ENCODE assay signal across 8 mouse cellular contexts in the genomic region with DNA sequence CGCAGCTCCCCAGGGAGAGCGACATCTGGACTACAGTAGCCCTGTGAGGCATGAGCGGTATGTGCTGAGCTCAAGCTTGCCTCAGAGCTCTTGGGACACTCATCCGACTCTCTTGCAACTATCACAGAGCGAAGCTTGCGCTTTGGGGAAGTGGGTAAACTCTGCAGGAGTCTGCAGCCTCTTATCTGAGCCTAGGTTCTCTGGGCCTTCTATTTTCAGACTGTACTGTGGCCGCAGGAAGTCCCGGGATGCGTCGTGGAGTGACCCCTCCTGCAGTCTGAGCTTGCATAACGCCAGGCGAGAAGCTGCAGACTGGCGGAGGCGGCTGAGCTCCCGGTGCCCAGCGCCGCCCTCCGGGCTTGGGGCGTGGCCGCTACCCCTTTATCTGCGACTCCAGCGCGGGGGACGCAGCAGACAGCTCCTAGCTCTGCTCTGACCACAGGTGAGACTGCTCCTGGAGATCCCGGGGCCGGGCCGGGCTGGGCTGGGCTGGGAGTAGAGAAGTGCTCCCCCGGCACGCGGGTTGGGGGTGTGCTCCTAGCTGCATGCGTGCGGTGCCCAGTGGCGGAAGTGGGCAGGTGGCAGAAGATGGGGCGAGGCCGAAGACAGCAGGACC. TPM values are rescaled to one million over a fixed set of nuclear protein-coding genes. Genes with fewer than 3 reads are reported as not detected.
DNase-seq lines count a peak whose midpoint lies in the region; ATAC-seq and TF ChIP-seq lines count a peak whose summit lies in the region.

TSS of gene Paqr7 (plus strand) at position 103 of the 616 bp plus-strand sequence.

- peak; percentile 58 for ATAC-seq in forebrain, embryonic 11.5 days (replicated peaks; ENCODE audit: low FRiP score)
- ATAC-seq in heart, embryonic 14.5 days (ENCODE audit: insufficient number of reproducible peaks, insufficient read depth, low FRiP score, low read depth): peak; percentile 65
- peak; percentile 57 for ATAC-seq in kidney, postnatal 0 days (replicated peaks; ENCODE audit: low FRiP score, low read depth)
- ATAC-seq in liver, embryonic 12.5 days: peak; percentile 86
- ATAC-seq in monocyte, adult 5-6 weeks (replicated peaks; ENCODE audit: insufficient number of reproducible peaks, low FRiP score, low TSS enrichment, poor library complexity, severe bottlenecking): peak; percentile 59

- H3K36me3 ChIP-seq in forebrain, embryonic 11.5 days (ENCODE audit: control insufficient read depth, insufficient read depth, low read length): no peaks in the 10 kb centered on the region
- no peaks in the 10 kb centered on the region for H3K36me3 ChIP-seq in heart, embryonic 14.5 days (ENCODE audit: control insufficient read depth, insufficient read depth, low read length)
- no peaks in the 10 kb centered on the region for H3K36me3 ChIP-seq in kidney, postnatal 0 days (ENCODE audit: insufficient read depth, low read length)
- H3K36me3 ChIP-seq in liver, embryonic 12.5 days: no peaks in the 10 kb centered on the region

- DNase-seq in CD4-positive, CD25-positive, alpha-beta regulatory T cell, adult 2 months (ENCODE audit: low read depth, low spot score): peak; percentile 61
- DNase-seq in c-Kit-positive CD71-negative TER-119-negative erythroid progenitor cells, embryonic 14.5 days (ENCODE audit: low read depth): peak; percentile 67
- peak; percentile 79 for DNase-seq in forebrain, embryonic 11.5 days (ENCODE audit: low spot score)
- peak; percentile 51 for DNase-seq in kidney, postnatal 0 days (ENCODE audit: low spot score)
- DNase-seq in spleen, postnatal 36 days (ENCODE audit: low spot score in 2 of 2): peak; percentile 77 to 79

- 0 out of 2 replicates have a peak, but pooled peaks have one; percentile 15 for TF ChIP-seq CTCF in kidney, postnatal 0 days (IDR thresholded peaks at IDR 0.05; ENCODE audit: low read depth)

- 2% methylated on average over 35 of the region's 35 CpGs for WGBS in forebrain, embryonic 11.5 days
- 1% methylated on average over 35 of the region's 35 CpGs for WGBS in heart, embryonic 14.5 days
- WGBS in kidney, postnatal 0 days: 6% methylated on average over 35 of the region's 35 CpGs
- 2% methylated on average over 35 of the region's 35 CpGs for WGBS in liver, embryonic 12.5 days (ENCODE audit: insufficient replicate concordance)

- no peaks in the 10 kb centered on the region for H3K9me3 ChIP-seq in forebrain, embryonic 11.5 days (ENCODE audit: control insufficient read depth, low read length)
- no peaks in the 10 kb centered on the region for H3K9me3 ChIP-seq in heart, embryonic 14.5 days (ENCODE audit: control insufficient read depth, low read length)
- no peaks in the 10 kb centered on the region for H3K9me3 ChIP-seq in kidney, postnatal 0 days (replicated peaks; ENCODE audit: low read length)
- no peaks in the 10 kb centered on the region for H3K9me3 ChIP-seq in liver, embryonic 12.5 days (replicated peaks)

- peaks cover 6% of the 10 kb centered on the region; the same call in 1 of the 2 replicates for H3K4me1 ChIP-seq in forebrain, embryonic 11.5 days (replicated peaks; ENCODE audit: control insufficient read depth, insufficient read depth, low read length)
- peaks cover 38 to 44% of the 10 kb centered on the region in 2 experiments for H3K4me1 ChIP-seq in heart, embryonic 14.5 days (ENCODE audit: control insufficient read depth in 2 of 2, insufficient read depth in 2 of 2, low read length in 2 of 2)
- H3K4me1 ChIP-seq in kidney, postnatal 0 days (replicated peaks; ENCODE audit: insufficient read depth, low read length): peaks cover 15% of the 10 kb centered on the region; the same call in 1 of the 2 replicates
- H3K4me1 ChIP-seq in liver, embryonic 12.5 days: peaks cover 60% of the 10 kb centered on the region

- peak within 1 kb of the TSS; percentile 52 for H3K4me3 ChIP-seq in forebrain, embryonic 11.5 days (ENCODE audit: low read depth, low read length)
- H3K4me3 ChIP-seq in heart, embryonic 14.5 days (ENCODE audit: control insufficient read depth in 1 of 2, insufficient read depth in 1 of 2, low read depth in 1 of 2, low read length in 2 of 2): peak within 1 kb of the TSS; percentile 49 to 57
- H3K4me3 ChIP-seq in kidney, postnatal 0 days (replicated peaks; ENCODE audit: low read depth, low read length): peak within 1 kb of the TSS; percentile 40
- peak within 1 kb of the TSS; percentile 62 for H3K4me3 ChIP-seq in liver, embryonic 12.5 days

- peak within 1 kb of the TSS; percentile 97 for H3K4me2 ChIP-seq in forebrain, embryonic 11.5 days (ENCODE audit: low read depth, low read length, severe bottlenecking)
- H3K4me2 ChIP-seq in heart, embryonic 14.5 days (ENCODE audit: low read length): peak within 1 kb of the TSS; percentile 87
- peak within 1 kb of the TSS; percentile 91 for H3K4me2 ChIP-seq in kidney, postnatal 0 days (ENCODE audit: low read length)
- H3K4me2 ChIP-seq in liver, embryonic 12.5 days: peak within 1 kb of the TSS; percentile 96

- H3K9ac ChIP-seq in forebrain, embryonic 11.5 days (ENCODE audit: low read length): peak within 1 kb of the TSS; percentile 72
- H3K9ac ChIP-seq in heart, embryonic 14.5 days (ENCODE audit: low read length): peak within 1 kb of the TSS; percentile 76
- H3K9ac ChIP-seq in kidney, postnatal 0 days (ENCODE audit: low read depth, low read length): peak within 1 kb of the TSS; percentile 55
- H3K9ac ChIP-seq in liver, embryonic 12.5 days: peak within 1 kb of the TSS; percentile 74

- H3K27me3 ChIP-seq in forebrain, embryonic 11.5 days (ENCODE audit: control insufficient read depth, insufficient read depth, low read length): no peaks in the 10 kb centered on the region
- H3K27me3 ChIP-seq in heart, embryonic 14.5 days (ENCODE audit: control insufficient read depth, insufficient read depth, low read length): no peaks in the 10 kb centered on the region
- no peaks in the 10 kb centered on the region for H3K27me3 ChIP-seq in kidney, postnatal 0 days (ENCODE audit: insufficient read depth, low read length)
- peaks cover 4% of the 10 kb centered on the region; the same call in 1 of the 2 replicates for H3K27me3 ChIP-seq in liver, embryonic 12.5 days (replicated peaks)

- no peak within 1 kb of the TSS for H3K27ac ChIP-seq in forebrain, embryonic 11.5 days (ENCODE audit: low read depth, low read length)
- H3K27ac ChIP-seq in heart, embryonic 14.5 days (replicated peaks in 1 of 2; ENCODE audit: control insufficient read depth in 1 of 2, insufficient read depth in 1 of 2, low read depth in 2 of 2, low read length in 2 of 2): peak within 1 kb of the TSS; percentile 82 to 88
- H3K27ac ChIP-seq in kidney, postnatal 0 days: peak within 1 kb of the TSS; percentile 72
- peak within 1 kb of the TSS; percentile 79 for H3K27ac ChIP-seq in liver, embryonic 12.5 days

RNA-seq across cellular contexts. Expression of gene Paqr7, which starts in this region (rescaled TPM):
- polyA plus RNA-seq in forebrain, embryonic 11.5 days (2014; fragmentation: Nextera tagmentation; extraction: Ambion mirVana): 1.3 and 1.5 TPM in 2 replicates
- 4.2 and 4.6 TPM in 2 replicates for polyA plus RNA-seq in heart, embryonic 14.5 days (2014; fragmentation: Nextera tagmentation; extraction: Ambion mirVana)
- 5.4 and 5.7 TPM in 2 replicates for polyA plus RNA-seq in kidney, postnatal 0 days (2015; fragmentation: Nextera tagmentation; extraction: Ambion mirVana)
- polyA plus RNA-seq in liver, embryonic 12.5 days (2016; fragmentation: Nextera tagmentation; extraction: Ambion mirVana): 6.5 and 7.2 TPM in 2 replicates
- total RNA-seq in monocyte, adult 5-6 weeks (2017): 2.3 to 9.8 TPM (median 5.0 TPM) in 3 replicates
